Mouse (Mus musculus): ENCODE measurements around the gene Psmb7. TPM values are rescaled to one million over a fixed set of nuclear protein-coding genes. Genes with fewer than 3 reads are reported as not detected.

Gene Psmb7
- polyA plus RNA-seq, 1 experiment from 2014 or later = 296 TPM

- peak; percentile 76; the same call in 1 of the 2 replicates for ATAC-seq (ENCODE audit: insufficient number of reproducible peaks, insufficient read depth, low FRiP score, low TSS enrichment, low read depth)
- no peak overlapping the region for H3K9ac ChIP-seq (replicated peaks)
Observed at GRCm38 (mm10) chr2:38668802-38669580, 25.1 kb upstream of the Psmb7 start.

GRCm38 (mm10) chr2:38661398-38661797 is 17.5 kb upstream of the Psmb7 start:
- H3K27ac ChIP-seq = no peak overlapping the region
- H3K27me3 ChIP-seq = no peaks in the 10 kb centered on the region
- ATAC-seq (ENCODE audit: insufficient number of reproducible peaks, insufficient read depth, low FRiP score, low TSS enrichment, low read depth) = no peak

More at GRCm38 (mm10) chr2:38668802-38669580, 25.1 kb upstream of the Psmb7 start:
- H3K4me3 ChIP-seq (replicated peaks) = peak overlapping the region; percentile 15; the same call in 1 of the 2 replicates
- peaks cover 45% of the 10 kb centered on the region for H3K27me3 ChIP-seq
- no peaks in the 10 kb centered on the region for H3K9me3 ChIP-seq
- 17% methylated on average over 17 of the region's 17 CpGs for WGBS
- no peak overlapping the region for H3K27ac ChIP-seq
- H3K36me3 ChIP-seq = no peaks in the 10 kb centered on the region
- peak overlapping the region; percentile 47 for H3K4me2 ChIP-seq
- peaks cover 7% of the 10 kb centered on the region; the same call in 1 of the 2 replicates for H3K4me1 ChIP-seq (replicated peaks)

GRCm38 (mm10) chr2:38658338-38658836 is 14.5 kb upstream of the Psmb7 start:
- no peaks in the 10 kb centered on the region for H3K9me3 ChIP-seq
- WGBS = 0% methylated on average over 24 of the region's 25 CpGs
- no peak overlapping the region for H3K27ac ChIP-seq
- H3K36me3 ChIP-seq = no peaks in the 10 kb centered on the region
- peak overlapping the region; percentile 42 for H3K4me3 ChIP-seq (replicated peaks)
- ATAC-seq (ENCODE audit: insufficient number of reproducible peaks, insufficient read depth, low FRiP score, low TSS enrichment, low read depth) = peak; percentile 89
- H3K27me3 ChIP-seq = no peaks in the 10 kb centered on the region
- H3K4me1 ChIP-seq (replicated peaks) = 0 out of 2 replicates have a peak, but pooled peaks cover under 1% of the 10 kb centered on the region
- peak overlapping the region; percentile 48; the same call in 1 of the 2 replicates for H3K9ac ChIP-seq (replicated peaks)
- H3K4me2 ChIP-seq = peak overlapping the region; percentile 59

More at GRCm38 (mm10) chr2:38661398-38661797, 17.5 kb upstream of the Psmb7 start:
- Histone ChIP-seq H3K4me2 (no peak overlapping the region), H3K4me1 (replicated peaks) (no peaks in the 10 kb centered on the region), H3K9ac (replicated peaks) (no peak overlapping the region), H3K4me3 (replicated peaks) (no peak overlapping the region), H3K9me3 (no peaks in the 10 kb centered on the region), H3K36me3 (no peaks in the 10 kb centered on the region)
- WGBS = 3% methylated on average over 1 of the region's 1 CpGs

- Histone ChIP-seq H3K4me3 (replicated peaks) (no peak overlapping the region), H3K27me3 (no peaks in the 10 kb centered on the region), H3K9me3 (no peaks in the 10 kb centered on the region), H3K27ac (no peak overlapping the region), H3K4me1 (replicated peaks) (peaks cover 15% of the 10 kb centered on the region), H3K9ac (replicated peaks) (no peak overlapping the region), H3K36me3 (no peaks in the 10 kb centered on the region), H3K4me2 (no peak overlapping the region)
- no peak for ATAC-seq (ENCODE audit: insufficient number of reproducible peaks, insufficient read depth, low FRiP score, low TSS enrichment, low read depth)
- 88% methylated on average over 2 of the region's 2 CpGs for WGBS
Observed at GRCm38 (mm10) chr2:38653694-38654093, 9.8 kb upstream of the Psmb7 start.

- ATAC-seq (ENCODE audit: insufficient number of reproducible peaks, insufficient read depth, low FRiP score, low TSS enrichment, low read depth) = no peak
- no peak overlapping the region for H3K27ac ChIP-seq
- H3K4me1 ChIP-seq (replicated peaks) = peaks cover 15% of the 10 kb centered on the region
- H3K4me3 ChIP-seq (replicated peaks) = no peak overlapping the region
- H3K36me3 ChIP-seq = no peaks in the 10 kb centered on the region
- H3K9me3 ChIP-seq = no peaks in the 10 kb centered on the region
- 91% methylated on average over 5 of the region's 5 CpGs for WGBS
- no peaks in the 10 kb centered on the region for H3K27me3 ChIP-seq
- H3K9ac ChIP-seq (replicated peaks) = no peak overlapping the region
- no peak overlapping the region for H3K4me2 ChIP-seq
Observed at GRCm38 (mm10) chr2:38653293-38653619, 9.4 kb upstream of the Psmb7 start.

GRCm38 (mm10) chr2:38652565-38653292 is 8.8 kb upstream of the Psmb7 start:
- Histone ChIP-seq H3K9ac (replicated peaks) (no peak overlapping the region), H3K27ac (no peak overlapping the region), H3K27me3 (no peaks in the 10 kb centered on the region), H3K9me3 (no peaks in the 10 kb centered on the region), H3K4me1 (replicated peaks) (peaks cover 15% of the 10 kb centered on the region), H3K4me3 (replicated peaks) (no peak overlapping the region), H3K4me2 (no peak overlapping the region), H3K36me3 (no peaks in the 10 kb centered on the region)
- 43% methylated on average over 10 of the region's 10 CpGs for WGBS
- no peak for ATAC-seq (ENCODE audit: insufficient number of reproducible peaks, insufficient read depth, low FRiP score, low TSS enrichment, low read depth)

GRCm38 (mm10) chr2:38652098-38652497 is 8.2 kb upstream of the Psmb7 start:
- Histone ChIP-seq H3K36me3 (no peaks in the 10 kb centered on the region), H3K4me1 (replicated peaks) (peaks cover 15% of the 10 kb centered on the region), H3K27ac (no peak overlapping the region), H3K9me3 (no peaks in the 10 kb centered on the region), H3K27me3 (no peaks in the 10 kb centered on the region), H3K9ac (replicated peaks) (no peak overlapping the region), H3K4me3 (replicated peaks) (no peak overlapping the region), H3K4me2 (no peak overlapping the region)
- 60% methylated on average over 7 of the region's 7 CpGs for WGBS
- ATAC-seq (ENCODE audit: insufficient number of reproducible peaks, insufficient read depth, low FRiP score, low TSS enrichment, low read depth) = no peak

GRCm38 (mm10) chr2:38650340-38650739 is 6.5 kb upstream of the Psmb7 start:
- no peaks in the 10 kb centered on the region for H3K9me3 ChIP-seq
- ATAC-seq (ENCODE audit: insufficient number of reproducible peaks, insufficient read depth, low FRiP score, low TSS enrichment, low read depth) = no peak

GRCm38 (mm10) chr2:38647661-38648060 is 3.8 kb upstream of the Psmb7 start:
- Histone ChIP-seq H3K27me3 (no peaks in the 10 kb centered on the region), H3K4me1 (replicated peaks) (peaks cover 18% of the 10 kb centered on the region), H3K9ac (replicated peaks) (no peak overlapping the region), H3K27ac (no peak overlapping the region), H3K4me3 (replicated peaks) (no peak overlapping the region), H3K4me2 (no peak overlapping the region), H3K9me3 (no peaks in the 10 kb centered on the region), H3K36me3 (no peaks in the 10 kb centered on the region)
- ATAC-seq (ENCODE audit: insufficient number of reproducible peaks, insufficient read depth, low FRiP score, low TSS enrichment, low read depth) = no peak
- 82% methylated on average over 7 of the region's 7 CpGs for WGBS

More at GRCm38 (mm10) chr2:38650340-38650739, 6.5 kb upstream of the Psmb7 start:
- Histone ChIP-seq H3K9ac (replicated peaks) (no peak overlapping the region), H3K27ac (0 out of 2 replicates have a peak overlapping the region, but pooled peaks have one; percentile 23), H3K4me2 (no peak overlapping the region), H3K36me3 (no peaks in the 10 kb centered on the region), H3K4me1 (replicated peaks) (peaks cover 15% of the 10 kb centered on the region), H3K4me3 (replicated peaks) (no peak overlapping the region), H3K27me3 (no peaks in the 10 kb centered on the region)
- 47% methylated on average over 1 of the region's 1 CpGs for WGBS

- H3K9me3 ChIP-seq = no peaks in the 10 kb centered on the region
- no peak overlapping the region for H3K27ac ChIP-seq
- ATAC-seq (ENCODE audit: insufficient number of reproducible peaks, insufficient read depth, low FRiP score, low TSS enrichment, low read depth) = no peak
- no peaks in the 10 kb centered on the region for H3K27me3 ChIP-seq
- 71% methylated on average over 8 of the region's 8 CpGs for WGBS
- peaks cover 20% of the 10 kb centered on the region for H3K4me1 ChIP-seq (replicated peaks)
- H3K4me3 ChIP-seq (replicated peaks) = no peak overlapping the region
- no peak overlapping the region for H3K4me2 ChIP-seq
- no peak overlapping the region for H3K9ac ChIP-seq (replicated peaks)
- peaks cover 2% of the 10 kb centered on the region; the same call in 1 of the 2 replicates for H3K36me3 ChIP-seq
Observed at GRCm38 (mm10) chr2:38647201-38647606, 3.3 kb upstream of the Psmb7 start.

- no peak for ATAC-seq (ENCODE audit: insufficient number of reproducible peaks, insufficient read depth, low FRiP score, low TSS enrichment, low read depth)
- no peak overlapping the region for H3K27ac ChIP-seq
- WGBS = 0% methylated on average over 3 of the region's 3 CpGs
- H3K9me3 ChIP-seq = no peaks in the 10 kb centered on the region
- peaks cover 15% of the 10 kb centered on the region for H3K36me3 ChIP-seq
- peaks cover 14% of the 10 kb centered on the region for H3K4me1 ChIP-seq (replicated peaks)
- H3K27me3 ChIP-seq = no peaks in the 10 kb centered on the region
- H3K9ac ChIP-seq (replicated peaks) = no peak overlapping the region
- H3K4me2 ChIP-seq = no peak overlapping the region
- H3K4me3 ChIP-seq (replicated peaks) = no peak overlapping the region
Observed at GRCm38 (mm10) chr2:38645936-38646335, 2.0 kb upstream of the Psmb7 start.

Measured in limb, embryonic 12.5 days (tissue).